Mouse (Mus musculus): ENCODE results near the gene Sox13.

- TF ChIP-seq CTCF (IDR thresholded peaks at IDR 0.05; ENCODE audit: low read depth), result no peak
- TF ChIP-seq EP300 (IDR thresholded peaks at IDR 0.05; ENCODE audit: low read depth), result no peak
Observed at GRCm38 (mm10) chr1:133424547-133425140, 467 bp upstream of the Sox13 start.

Measured in liver, embryonic 14.5 days (tissue).